ENCODE assay signal across 10 mouse cellular contexts in genomic region chr15:84509161-84509560, GRCm38 (mm10).
"Had no signal": no experiment of that assay in that cellular context is flagged by ENCODE, and none has a peak within 500 bp of the region (broad histone marks: within the 10 kb centered on the region; RNA-seq: fewer than 3 reads in every experiment).

No protein-coding gene starts in this region.

- H3K9me3 ChIP-seq: kidney, embryonic 15.5 days; limb, embryonic 13.5 days; neural tube, embryonic 15.5 days had no signal

- H3K9ac ChIP-seq: kidney, embryonic 15.5 days; limb, embryonic 13.5 days; liver, embryonic 14.5 days; neural tube, embryonic 15.5 days had no signal

- H3K36me3 ChIP-seq: kidney, embryonic 15.5 days; limb, embryonic 13.5 days; neural tube, embryonic 15.5 days had no signal

- H3K27me3 ChIP-seq: limb, embryonic 13.5 days; neural tube, embryonic 15.5 days had no signal

- DNase-seq: kidney, adult 2 months; kidney, postnatal 14 days; lung, adult 18-20 months; midbrain, embryonic 14.5 days; thymus, postnatal 36 days had no signal

- H3K4me3 ChIP-seq: kidney, embryonic 15.5 days; limb, embryonic 13.5 days; myocyte; neural tube, embryonic 15.5 days had no signal

- H3K4me2 ChIP-seq: kidney, embryonic 15.5 days; limb, embryonic 13.5 days; neural tube, embryonic 15.5 days had no signal

- H3K27ac ChIP-seq: kidney, embryonic 15.5 days; limb, embryonic 13.5 days; liver, embryonic 14.5 days; neural tube, embryonic 15.5 days had no signal
